Mouse (Mus musculus) stomach, embryonic 15.5 days (tissue): ENCODE results near the gene Slc1a4. TPM values are rescaled to one million over a fixed set of nuclear protein-coding genes. Genes with fewer than 3 reads are reported as not detected.
A peak's percentile ranks its signal among the peaks of the same experiment; 100 is the strongest.

ENCODE experiments used
- ATAC-seq: fragments of 200-750 bp; cut with Nextera tagmentation; 2 replicates; pipeline ENCODE4 v1.8.0; 2017; ENCODE audit warnings: low read depth, moderate number of reproducible peaks, moderate TSS enrichment; ENCODE audit not compliant: insufficient read depth, low FRiP score
- H3K27ac ChIP-seq: fragments of 300-500 bp; sonication (generic); 2 replicates; pipeline ENCODE4 v1.5.1; 2015; ENCODE audit warnings: mild to moderate bottlenecking, inconsistent platforms
- H3K27me3 ChIP-seq: fragments of 300-500 bp; sonication (generic); replicated peaks from 2 replicates; pipeline ENCODE4 v1.6.1; 2015; ENCODE audit warnings: inconsistent platforms
- H3K36me3 ChIP-seq: fragments of 300-500 bp; sonication (generic); 2 replicates; pipeline ENCODE4 v1.6.1; 2015; ENCODE audit warnings: inconsistent platforms
- H3K4me1 ChIP-seq: fragments of 300-500 bp; sonication (generic); 2 replicates; pipeline ENCODE4 v1.6.1; 2015; ENCODE audit warnings: inconsistent platforms
- H3K4me2 ChIP-seq: fragments of 300-500 bp; sonication (generic); 2 replicates; pipeline ENCODE4 v1.6.1; 2015; ENCODE audit warnings: mild to moderate bottlenecking, inconsistent platforms
- H3K4me3 ChIP-seq: fragments of 300-500 bp; sonication (generic); replicated peaks from 2 replicates; pipeline ENCODE4 v1.5.1; 2015; ENCODE audit warnings: inconsistent platforms
- H3K9ac ChIP-seq: fragments of 300-500 bp; sonication (generic); 2 replicates; pipeline ENCODE4 v1.6.1; 2015; ENCODE audit warnings: inconsistent platforms
- H3K9me3 ChIP-seq: fragments of 300-500 bp; sonication (generic); 2 replicates; pipeline ENCODE4 v1.6.1; 2016; ENCODE audit warnings: inconsistent platforms
- WGBS: fragments of 180-500 bp; shearing (Covaris S2); methylation state at CpG from one replicate; pipeline ENCODE4 v1.1.7; 2015; 5-methylcytosine and 5-hydroxymethylcytosine counted together
- polyA plus RNA-seq: library from polyadenylated mRNA; unstranded; fragments of >200 nt; fragmentation: Nextera tagmentation; extraction: Ambion mirVana; gene quantifications from 2 replicates; pipeline ENCODE4 v1.2.1, GENCODE M21; 2015

Gene Slc1a4
- polyA plus RNA-seq: 15.0 and 15.4 TPM in 2 replicates

GRCm38 (mm10) chr11:20332561-20333514 is at the start of gene Slc1a4:
Slc1a4 (minus strand) TSS chr11:20332713.
- H3K36me3 ChIP-seq: no peaks in the 10 kb centered on the region
- H3K9ac ChIP-seq: peak within 1 kb of the TSS; percentile 73
- ATAC-seq: peak; percentile 98
- peak within 1 kb of the TSS; percentile 98 for H3K27ac ChIP-seq
- peaks cover 6% of the 10 kb centered on the region; the same call in 1 of the 2 replicates for H3K4me1 ChIP-seq
- H3K4me3 ChIP-seq: peak within 1 kb of the TSS; percentile 75
- under 1% methylated on average over 48 of the region's 48 CpGs for WGBS
- no peaks in the 10 kb centered on the region for H3K27me3 ChIP-seq
- H3K9me3 ChIP-seq: no peaks in the 10 kb centered on the region
- H3K4me2 ChIP-seq: peak within 1 kb of the TSS; percentile 98

- ATAC-seq: no peak
- Histone ChIP-seq H3K9ac (no peak overlapping the region), H3K27ac (no peak overlapping the region), H3K4me1 (no peaks in the 10 kb centered on the region), H3K9me3 (no peaks in the 10 kb centered on the region), H3K4me3 (no peak overlapping the region), H3K36me3 (no peaks in the 10 kb centered on the region), H3K4me2 (no peak overlapping the region), H3K27me3 (no peaks in the 10 kb centered on the region)
- 45% methylated on average over 4 of the region's 4 CpGs for WGBS
Observed at GRCm38 (mm10) chr11:20380106-20380505, 47.6 kb upstream of the Slc1a4 start.

GRCm38 (mm10) chr11:20376642-20377041 is 44.1 kb upstream of the Slc1a4 start:
- no peak overlapping the region for H3K4me3 ChIP-seq
- H3K4me2 ChIP-seq: no peak overlapping the region
- H3K4me1 ChIP-seq: no peaks in the 10 kb centered on the region
- no peaks in the 10 kb centered on the region for H3K9me3 ChIP-seq
- ATAC-seq: no peak
- no peaks in the 10 kb centered on the region for H3K27me3 ChIP-seq
- no peak overlapping the region for H3K9ac ChIP-seq
- no peak overlapping the region for H3K27ac ChIP-seq
- H3K36me3 ChIP-seq: no peaks in the 10 kb centered on the region
- 85% methylated on average over 7 of the region's 7 CpGs for WGBS

- Histone ChIP-seq H3K27ac (no peak overlapping the region), H3K4me1 (no peaks in the 10 kb centered on the region), H3K4me3 (no peak overlapping the region), H3K4me2 (no peak overlapping the region), H3K27me3 (no peaks in the 10 kb centered on the region), H3K9ac (no peak overlapping the region), H3K9me3 (no peaks in the 10 kb centered on the region), H3K36me3 (no peaks in the 10 kb centered on the region)
- ATAC-seq: no peak
- WGBS: 78% methylated on average over 8 of the region's 8 CpGs
Observed at GRCm38 (mm10) chr11:20372616-20373211, 40.2 kb upstream of the Slc1a4 start.

GRCm38 (mm10) chr11:20370486-20370885 is 38.0 kb upstream of the Slc1a4 start:
- no peak for ATAC-seq
- Histone ChIP-seq H3K27me3 (no peaks in the 10 kb centered on the region), H3K4me1 (no peaks in the 10 kb centered on the region), H3K27ac (0 out of 2 replicates have a peak overlapping the region, but pooled peaks have one; percentile 22), H3K4me3 (no peak overlapping the region), H3K9ac (no peak overlapping the region), H3K9me3 (no peaks in the 10 kb centered on the region), H3K4me2 (no peak overlapping the region), H3K36me3 (no peaks in the 10 kb centered on the region)
- WGBS: 88% methylated on average over 2 of the region's 2 CpGs

- Histone ChIP-seq H3K4me1 (no peaks in the 10 kb centered on the region), H3K9ac (no peak overlapping the region), H3K27me3 (no peaks in the 10 kb centered on the region), H3K27ac (no peak overlapping the region), H3K36me3 (no peaks in the 10 kb centered on the region), H3K4me2 (no peak overlapping the region), H3K9me3 (no peaks in the 10 kb centered on the region), H3K4me3 (no peak overlapping the region)
- WGBS: 93% methylated on average over 1 of the region's 1 CpGs
- no peak for ATAC-seq
Observed at GRCm38 (mm10) chr11:20366456-20366855, 33.9 kb upstream of the Slc1a4 start.

- Histone ChIP-seq H3K9ac (no peak overlapping the region), H3K9me3 (no peaks in the 10 kb centered on the region), H3K36me3 (no peaks in the 10 kb centered on the region), H3K4me1 (no peaks in the 10 kb centered on the region), H3K4me3 (no peak overlapping the region), H3K4me2 (no peak overlapping the region), H3K27ac (no peak overlapping the region), H3K27me3 (no peaks in the 10 kb centered on the region)
- no peak for ATAC-seq
- 46% methylated on average over 3 of the region's 3 CpGs for WGBS
Observed at GRCm38 (mm10) chr11:20361354-20361753, 28.8 kb upstream of the Slc1a4 start.

- Histone ChIP-seq H3K9ac (no peak overlapping the region), H3K27ac (no peak overlapping the region), H3K4me2 (no peak overlapping the region), H3K36me3 (no peaks in the 10 kb centered on the region), H3K9me3 (no peaks in the 10 kb centered on the region), H3K27me3 (no peaks in the 10 kb centered on the region), H3K4me1 (no peaks in the 10 kb centered on the region), H3K4me3 (no peak overlapping the region)
- ATAC-seq: no peak
- 73% methylated on average over 9 of the region's 9 CpGs for WGBS
Observed at GRCm38 (mm10) chr11:20357684-20358447, 25.4 kb upstream of the Slc1a4 start.

- WGBS: 78% methylated on average over 2 of the region's 2 CpGs
- Histone ChIP-seq H3K9ac (no peak overlapping the region), H3K27ac (peak overlapping the region; percentile 23; the same call in 1 of the 2 replicates), H3K36me3 (no peaks in the 10 kb centered on the region), H3K9me3 (no peaks in the 10 kb centered on the region), H3K4me3 (no peak overlapping the region), H3K4me1 (no peaks in the 10 kb centered on the region), H3K27me3 (no peaks in the 10 kb centered on the region), H3K4me2 (no peak overlapping the region)
- ATAC-seq: no peak
Observed at GRCm38 (mm10) chr11:20348466-20348865, 16.0 kb upstream of the Slc1a4 start.

GRCm38 (mm10) chr11:20347548-20347947 is 15.0 kb upstream of the Slc1a4 start:
- Histone ChIP-seq H3K36me3 (no peaks in the 10 kb centered on the region), H3K27ac (no peak overlapping the region; the same call in 1 of the 2 replicates), H3K9me3 (no peaks in the 10 kb centered on the region), H3K9ac (no peak overlapping the region), H3K4me2 (no peak overlapping the region), H3K4me3 (no peak overlapping the region), H3K4me1 (no peaks in the 10 kb centered on the region), H3K27me3 (no peaks in the 10 kb centered on the region)
- 62% methylated on average over 6 of the region's 6 CpGs for WGBS
- ATAC-seq: no peak

GRCm38 (mm10) chr11:20346369-20346768 is 13.9 kb upstream of the Slc1a4 start:
- ATAC-seq: peak; percentile 90

More at GRCm38 (mm10) chr11:20346369-20346768, 13.9 kb upstream of the Slc1a4 start:
- WGBS: 62% methylated on average over 2 of the region's 2 CpGs
- no peak overlapping the region for H3K4me2 ChIP-seq
- H3K4me3 ChIP-seq: no peak overlapping the region
- H3K9ac ChIP-seq: no peak overlapping the region
- H3K27ac ChIP-seq: no peak overlapping the region
- no peaks in the 10 kb centered on the region for H3K27me3 ChIP-seq
- H3K9me3 ChIP-seq: no peaks in the 10 kb centered on the region
- no peaks in the 10 kb centered on the region for H3K4me1 ChIP-seq
- H3K36me3 ChIP-seq: no peaks in the 10 kb centered on the region
